Mouse (Mus musculus): ENCODE measurements around the gene Dsp. TPM values are rescaled to one million over a fixed set of nuclear protein-coding genes. Genes with fewer than 3 reads are reported as not detected.

Dsp gene
- polyA plus RNA-seq, 1 experiment from 2014 or later = not detected

- no peak overlapping the region for H3K27ac ChIP-seq
- no peaks in the 10 kb centered on the region for H3K79me2 ChIP-seq (ENCODE audit: inconsistent target)
- no peak overlapping the region for H3K4me3 ChIP-seq (ENCODE audit: inconsistent target)
- 93% methylated on average over 3 of the region's 3 CpGs for WGBS (ENCODE audit: missing documents)
- peaks cover 68% of the 10 kb centered on the region for H3K36me3 ChIP-seq (ENCODE audit: inconsistent target)
Measured at GRCm38 (mm10) chr13:38218686-38219085, 67.6 kb downstream of the Dsp start.

DNA sequence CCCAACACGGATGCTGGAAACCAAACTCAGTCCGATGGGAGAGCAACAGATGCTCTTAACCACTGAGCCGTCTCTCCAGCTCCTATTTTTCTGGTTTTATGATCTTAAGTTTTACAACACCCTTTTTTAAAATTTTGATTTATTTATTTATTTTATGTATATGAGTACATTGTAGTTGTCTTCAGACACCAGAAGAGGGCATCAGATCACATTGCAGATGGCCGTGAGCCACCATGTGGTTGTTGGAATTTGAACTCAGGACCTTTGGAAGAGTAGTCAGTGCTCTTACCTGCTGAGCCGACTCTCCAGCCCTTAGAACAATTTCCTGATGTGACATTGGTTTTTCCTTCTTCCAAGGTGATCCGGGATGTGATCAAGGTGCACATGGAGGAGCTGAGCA is 69.2 kb downstream of the Dsp start:
- Histone ChIP-seq H3K36me3 (ENCODE audit: inconsistent target) (peaks cover 82% of the 10 kb centered on the region), H3K4me3 (ENCODE audit: inconsistent target) (no peak overlapping the region), H3K79me2 (ENCODE audit: inconsistent target) (no peaks in the 10 kb centered on the region), H3K27ac (no peak overlapping the region)
- WGBS (ENCODE audit: missing documents) = 99% methylated on average over 6 of the region's 6 CpGs

DNA sequence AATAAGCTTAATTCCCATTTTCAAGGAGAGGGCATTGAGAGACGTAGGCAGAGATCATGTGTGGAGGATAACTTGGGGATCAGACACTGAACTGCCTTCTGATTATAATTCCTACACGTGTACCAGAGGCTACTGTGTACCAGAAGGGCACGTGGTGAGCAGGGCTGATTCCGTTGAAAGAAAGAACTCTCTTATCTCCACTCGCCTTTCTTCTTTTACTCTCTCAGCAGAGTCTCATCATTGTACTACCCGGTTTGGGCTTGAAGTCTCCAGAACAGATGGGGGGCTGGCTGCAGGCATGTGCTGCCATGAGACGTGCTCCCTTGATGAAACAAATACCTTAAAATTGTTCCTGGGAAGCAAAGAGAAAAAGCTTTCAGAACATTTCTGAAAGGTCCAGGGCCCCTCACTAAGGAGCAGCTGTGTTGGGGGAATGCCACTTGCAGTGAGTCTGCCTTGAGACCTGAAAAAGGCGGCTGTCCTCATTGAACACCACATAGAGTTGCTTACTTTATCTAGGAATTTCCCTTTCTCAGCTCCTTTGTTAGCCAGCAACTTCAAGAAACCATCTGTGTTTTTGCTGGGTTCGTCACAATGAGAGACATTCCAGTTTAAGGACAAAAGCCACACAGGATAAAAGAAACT is 79.2 kb downstream of the Dsp start:
- Histone ChIP-seq H3K79me2 (ENCODE audit: inconsistent target) (no peaks in the 10 kb centered on the region), H3K4me3 (ENCODE audit: inconsistent target) (no peak overlapping the region), H3K36me3 (ENCODE audit: inconsistent target) (peaks cover 12% of the 10 kb centered on the region; the same call in 1 of the 2 replicates), H3K27ac (no peak overlapping the region)
- WGBS (ENCODE audit: missing documents) = 93% methylated on average over 9 of the region's 9 CpGs

- Histone ChIP-seq H3K4me3 (ENCODE audit: inconsistent target) (no peak overlapping the region), H3K36me3 (ENCODE audit: inconsistent target) (peaks cover 5% of the 10 kb centered on the region; the same call in 1 of the 2 replicates), H3K79me2 (ENCODE audit: inconsistent target) (no peaks in the 10 kb centered on the region), H3K27ac (no peak overlapping the region)
- WGBS (ENCODE audit: missing documents) = 91% methylated on average over 4 of the region's 4 CpGs
Measured at GRCm38 (mm10) chr13:38232411-38232810, 81.3 kb downstream of the Dsp start.

DNA sequence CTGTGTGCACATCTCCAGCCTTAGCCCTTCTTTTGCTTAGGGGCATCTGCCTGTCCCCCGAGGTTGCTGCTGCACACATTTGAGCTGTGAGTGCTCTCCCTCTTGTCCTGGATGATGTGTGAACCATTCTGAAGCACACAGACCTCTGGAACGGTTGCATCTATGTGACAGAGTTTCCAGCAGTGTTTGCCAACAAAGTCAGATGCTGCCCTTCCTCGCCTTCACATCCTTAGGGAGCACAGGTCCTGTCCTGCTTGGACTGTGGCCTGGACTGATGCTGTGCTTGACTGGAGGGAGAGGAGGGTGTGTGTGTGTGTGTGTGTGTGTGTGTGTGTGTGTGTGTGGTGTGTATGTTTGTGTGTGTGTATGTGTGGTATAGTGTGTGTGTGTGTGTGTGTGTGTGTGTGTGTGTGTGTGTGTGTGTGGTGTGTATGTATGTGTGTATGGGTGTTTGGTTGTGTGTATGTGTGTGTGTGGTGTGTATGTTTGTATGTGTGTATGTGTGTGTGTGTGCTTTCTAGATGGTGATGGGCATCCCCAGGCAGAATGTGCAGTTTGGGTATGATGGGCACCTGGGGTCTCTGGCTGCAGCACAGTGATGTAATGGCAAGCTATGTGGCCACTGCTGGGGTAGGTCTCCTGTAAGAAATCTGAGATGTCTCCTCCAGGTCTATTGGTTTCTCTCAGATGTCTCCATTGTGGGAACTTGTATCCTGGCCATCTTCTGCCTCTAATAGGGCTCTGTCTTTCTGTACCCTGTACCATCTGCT is 81.9 kb downstream of the Dsp start:
- Histone ChIP-seq H3K27ac (no peak overlapping the region), H3K36me3 (ENCODE audit: inconsistent target) (peaks cover 3% of the 10 kb centered on the region; the same call in 1 of the 2 replicates), H3K4me3 (ENCODE audit: inconsistent target) (no peak overlapping the region), H3K79me2 (ENCODE audit: inconsistent target) (no peaks in the 10 kb centered on the region)
- WGBS (ENCODE audit: missing documents) = 89% methylated on average over 3 of the region's 3 CpGs

GRCm38 (mm10) chr13:38234651-38235050 is 83.6 kb downstream of the Dsp start:
- Histone ChIP-seq H3K79me2 (ENCODE audit: inconsistent target) (no peaks in the 10 kb centered on the region), H3K27ac (no peak overlapping the region), H3K4me3 (ENCODE audit: inconsistent target) (no peak overlapping the region), H3K36me3 (ENCODE audit: inconsistent target) (no peaks in the 10 kb centered on the region)
- 80% methylated on average over 5 of the region's 5 CpGs for whole genome bisulfite sequencing (ENCODE audit: missing documents)

GRCm38 (mm10) chr13:38235370-38235769 is 84.3 kb downstream of the Dsp start:
- WGBS (ENCODE audit: missing documents) = 79% methylated on average over 3 of the region's 3 CpGs
- H3K79me2 ChIP-seq (ENCODE audit: inconsistent target) = no peaks in the 10 kb centered on the region
- H3K4me3 ChIP-seq (ENCODE audit: inconsistent target) = no peak overlapping the region
- H3K27ac ChIP-seq = no peak overlapping the region
- no peaks in the 10 kb centered on the region for H3K36me3 ChIP-seq (ENCODE audit: inconsistent target)

DNA sequence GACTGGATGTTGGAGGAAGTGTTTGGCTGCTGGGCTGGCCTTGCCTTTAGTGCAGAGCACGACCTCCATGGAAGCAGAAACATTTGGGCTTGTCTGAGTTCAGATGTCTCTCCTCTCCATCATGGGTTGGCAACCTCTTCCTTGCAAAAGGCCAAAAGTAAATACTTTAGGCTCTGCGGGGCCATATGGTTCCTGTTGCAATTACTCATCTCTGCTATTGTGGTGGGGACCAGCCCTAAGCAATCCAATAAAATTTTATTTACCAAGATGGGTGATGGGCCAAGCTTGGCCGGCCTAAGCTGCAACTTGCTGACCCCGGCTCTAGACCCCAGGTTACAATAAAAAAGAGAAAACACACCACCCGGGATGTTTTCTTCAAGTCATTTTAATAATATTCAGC is 97.1 kb downstream of the Dsp start:
- Histone ChIP-seq H3K36me3 (ENCODE audit: inconsistent target) (no peaks in the 10 kb centered on the region), H3K4me3 (ENCODE audit: inconsistent target) (no peak overlapping the region), H3K79me2 (ENCODE audit: inconsistent target) (no peaks in the 10 kb centered on the region), H3K27ac (no peak overlapping the region)
- WGBS (ENCODE audit: missing documents) = 79% methylated on average over 5 of the region's 5 CpGs

Other genes starting within 250 kb of the Dsp start
- 68.9 to 114 TPM (median 98.9 TPM) in 3 replicates for gene Ssr1, start 157.1 kb upstream of the Dsp start, polyA plus RNA-seq (2018)
- gene Riok1, start 114.3 kb upstream of the Dsp start, polyA plus RNA-seq (2018) = 13.6 to 19.2 TPM (median 18.8 TPM) in 3 replicates
- gene Cage1, start 114.2 kb upstream of the Dsp start, polyA plus RNA-seq (2018) = 0.20 to 0.50 TPM (median 0.40 TPM) in 3 replicates
- 12.9 to 14.7 TPM (median 13.9 TPM) in 3 replicates for gene Snrnp48, start 53.6 kb downstream of the Dsp start, polyA plus RNA-seq (2018)
- gene Bmp6, start 193.8 kb downstream of the Dsp start, polyA plus RNA-seq (2018) = not detected in 3 replicates

All from macrophage (primary cell).